Mouse (Mus musculus) adrenal gland, postnatal 25 days (tissue): ENCODE data around the gene Cxadr. TPM values are rescaled to one million over a fixed set of nuclear protein-coding genes. Genes with fewer than 3 reads are reported as not detected.
A peak's percentile ranks its signal among the peaks of the same experiment; 100 is the strongest.

Experiments used
- DNase-seq: peaks from one replicate; pipeline ENCODE4 v3.0.0; 2021; ENCODE audit warnings: mixed read lengths
- total RNA-seq: library from RNA; stranded (reverse); gene quantifications from 2 replicates; pipeline ENCODE4 v1.2.3, GENCODE M21; 2021

The Cxadr gene
- total RNA-seq, 1 experiment from 2014 or later, result 38.6 TPM

GRCm38 (mm10) chr16:78371491-78372046, 70.3 kb downstream of the Cxadr start:
- DNase-seq, result peak; percentile 21

- DNase-seq, result no peak
These were observed 71.5 kb downstream of the Cxadr start for GRCm38 (mm10) chr16:78372786-78373185.

GRCm38 (mm10) chr16:78373743-78374142, 72.5 kb downstream of the Cxadr start:
- DNase-seq, result no peak

GRCm38 (mm10) chr16:78375222-78375621, 73.9 kb downstream of the Cxadr start:
- no peak for DNase-seq

- peak; percentile 55 for DNase-seq
These were observed 74.8 kb downstream of the Cxadr start for GRCm38 (mm10) chr16:78375821-78376691.

GRCm38 (mm10) chr16:78376745-78377570, 75.7 kb downstream of the Cxadr start, which contains the start of gene Btg3:
Gene Btg3, minus strand, starts transcription at chr16:78377192.
- DNase-seq, result peak; percentile 93

GRCm38 (mm10) chr16:78378493-78378892, 77.2 kb downstream of the Cxadr start:
- DNase-seq, result no peak

- no peak for DNase-seq
These were observed 87.8 kb downstream of the Cxadr start for GRCm38 (mm10) chr16:78389122-78389521.

GRCm38 (mm10) chr16:78389986-78390385, 88.7 kb downstream of the Cxadr start:
- DNase-seq, result no peak

GRCm38 (mm10) chr16:78391354-78391753, 90.1 kb downstream of the Cxadr start:
- no peak for DNase-seq

GRCm38 (mm10) chr16:78398734-78399133, 97.4 kb downstream of the Cxadr start:
- no peak for DNase-seq

- no peak for DNase-seq
These were observed 98.1 kb downstream of the Cxadr start for GRCm38 (mm10) chr16:78399423-78399822.

GRCm38 (mm10) chr16:78402316-78402715, 101.0 kb downstream of the Cxadr start:
- no peak for DNase-seq

- no peak for DNase-seq
These were observed 105.4 kb downstream of the Cxadr start for GRCm38 (mm10) chr16:78406657-78407056.

- DNase-seq, result no peak
These were observed 106.6 kb downstream of the Cxadr start for GRCm38 (mm10) chr16:78407855-78408254.

Other genes with a start within 250 kb of the Cxadr start
- gene Btg3, start 75.7 kb downstream of the Cxadr start, total RNA-seq, result 34.6 and 35.5 TPM in 2 replicates